Mouse (Mus musculus) layer of hippocampus, adult 9-10 months (tissue): ENCODE data around the gene Chst12.
A peak's percentile ranks its signal among the peaks of the same experiment; 100 is the strongest.
"Not testable (repeated sequence)": the region's sequence is repeated elsewhere in the genome, so short reads cannot be mapped to it uniquely, and the experiment has no call there.

Experiments used
- DNase-seq: peaks from one replicate; pipeline ENCODE4 v3.0.0; 2022; ENCODE audit warnings: low spot score

The Chst12 gene

DNA sequence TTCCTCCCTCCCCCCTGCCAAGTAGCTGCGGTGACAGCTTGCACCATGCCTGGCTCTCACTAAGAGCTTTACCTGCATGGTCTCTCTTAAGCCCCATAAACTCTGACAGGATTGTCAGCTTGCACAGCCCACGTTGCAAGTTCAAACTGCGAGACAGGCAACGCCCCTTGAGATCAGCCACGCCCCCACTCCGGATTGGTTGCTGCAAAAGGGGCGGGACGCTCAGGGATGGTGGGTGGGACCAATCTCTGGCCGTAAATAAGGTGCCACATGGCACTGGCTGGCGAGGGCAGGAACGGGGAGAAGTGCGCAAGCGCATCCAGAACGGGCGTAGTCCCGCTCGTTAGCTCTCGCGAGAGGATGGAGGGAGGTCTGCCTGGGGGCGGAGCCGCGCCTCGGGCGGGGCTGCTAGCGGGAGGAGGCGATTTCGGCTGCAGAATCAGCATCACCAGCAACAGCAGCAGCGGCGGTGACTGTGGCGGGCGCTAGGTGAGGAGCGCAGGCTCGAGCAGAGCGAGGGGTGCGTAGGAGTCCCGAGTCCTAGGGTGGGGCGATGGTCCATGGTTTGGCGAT lies at the start of gene Chst12:
Gene Chst12 (plus strand): TSS at position 343 of the 573 bp plus-strand sequence.
- DNase-seq: peak; percentile 94

DNA sequence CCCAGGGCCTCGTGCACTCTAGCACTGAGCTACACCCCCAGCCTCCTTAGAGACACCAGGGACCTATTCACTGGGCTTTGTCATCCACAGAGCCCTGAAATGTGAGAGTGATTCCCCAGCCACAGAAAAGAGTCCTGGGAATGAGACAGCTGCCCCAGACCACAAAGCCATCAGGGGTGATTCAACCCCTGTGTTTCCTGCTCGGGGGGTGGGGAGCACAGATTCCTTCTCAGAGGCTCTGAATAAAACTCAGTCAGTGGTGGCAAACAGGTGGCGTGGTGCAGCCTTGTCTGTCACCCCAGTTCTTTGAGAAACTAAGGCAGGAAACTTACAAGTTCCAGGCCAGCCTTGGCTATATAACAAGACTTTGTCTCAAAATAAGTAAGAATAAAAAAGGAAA lies 43.9 kb upstream of the Chst12 start:
- DNase-seq: no peak

DNA sequence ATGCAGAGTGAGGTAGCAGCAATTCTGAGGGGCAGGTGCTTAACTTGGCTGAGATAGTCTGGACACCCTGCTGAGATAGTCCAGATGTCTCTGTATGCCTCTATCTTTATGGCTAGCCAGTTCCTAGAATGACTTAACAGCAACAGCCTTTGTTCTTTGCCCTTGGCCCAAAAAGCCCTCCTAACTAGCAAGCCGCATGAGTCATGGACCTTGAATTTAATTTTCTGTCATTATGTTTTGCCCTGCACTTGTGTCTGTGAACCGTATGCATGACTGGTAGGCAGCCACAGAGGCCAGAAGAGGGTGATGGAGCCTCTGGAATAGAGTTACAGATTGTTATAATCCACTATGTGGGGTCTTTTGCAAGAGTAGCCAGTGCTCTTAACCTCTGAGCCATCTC lies 42.2 kb upstream of the Chst12 start:
- not testable (repeated sequence) for DNase-seq

DNA sequence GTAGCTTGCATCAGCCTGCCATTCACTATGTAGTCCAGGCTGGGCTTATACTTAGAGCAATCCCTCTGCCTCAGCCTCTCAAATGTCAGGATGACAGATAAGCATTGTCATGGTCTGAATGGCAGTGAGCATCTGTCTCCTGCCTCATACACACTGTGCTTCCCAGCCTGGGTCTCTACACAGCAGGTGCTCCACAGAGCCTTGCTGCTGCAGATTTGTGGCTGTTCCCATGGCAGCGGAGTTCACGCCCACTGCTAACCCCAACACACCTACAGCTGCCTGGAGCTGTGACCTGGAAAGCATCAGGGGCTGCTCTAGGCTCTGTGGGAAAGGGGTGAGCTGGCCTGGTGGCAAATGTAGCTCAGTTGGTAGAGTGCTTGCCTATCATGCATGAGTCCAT lies 40.4 kb upstream of the Chst12 start:
- DNase-seq: no peak

DNA sequence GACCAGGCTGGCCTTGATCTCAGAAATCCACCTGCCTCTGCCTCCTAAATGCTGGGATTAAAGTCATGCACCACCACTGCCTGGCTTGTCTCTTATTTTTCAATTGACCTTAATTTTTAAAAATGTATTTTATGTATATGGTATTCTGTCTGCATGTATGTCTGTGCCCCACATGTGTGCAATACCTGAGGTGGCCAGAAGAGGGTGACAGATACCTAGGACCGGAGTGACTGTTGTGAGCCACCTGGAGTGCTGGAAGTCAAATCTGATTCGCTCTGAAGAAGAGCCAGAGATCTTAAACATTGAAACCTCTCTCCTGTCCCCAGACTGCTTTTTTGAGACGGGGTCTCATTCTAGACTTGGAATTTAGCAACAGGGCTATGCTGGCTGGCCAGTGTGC lies 33.0 kb upstream of the Chst12 start:
- DNase-seq: no peak

DNA sequence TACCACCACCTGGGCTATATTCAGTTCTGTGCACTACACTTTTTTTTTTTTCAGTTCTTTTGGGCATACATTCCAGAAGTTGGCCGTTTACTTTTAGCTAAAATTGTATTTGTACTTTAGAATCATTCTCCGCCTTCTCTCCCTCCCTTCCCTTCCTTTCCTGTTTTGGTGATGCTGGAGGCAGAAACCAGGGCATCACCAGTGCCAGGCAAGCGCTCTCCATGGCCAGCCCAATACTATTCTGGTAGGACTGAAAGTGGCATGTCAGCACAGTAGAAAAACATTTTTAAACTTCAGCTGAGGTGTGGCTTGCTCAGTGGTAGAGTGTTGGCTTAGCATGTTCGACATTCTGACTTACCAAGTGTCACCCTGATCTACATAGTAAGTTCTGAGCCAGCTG lies 23.9 kb upstream of the Chst12 start:
- DNase-seq: no peak

DNA sequence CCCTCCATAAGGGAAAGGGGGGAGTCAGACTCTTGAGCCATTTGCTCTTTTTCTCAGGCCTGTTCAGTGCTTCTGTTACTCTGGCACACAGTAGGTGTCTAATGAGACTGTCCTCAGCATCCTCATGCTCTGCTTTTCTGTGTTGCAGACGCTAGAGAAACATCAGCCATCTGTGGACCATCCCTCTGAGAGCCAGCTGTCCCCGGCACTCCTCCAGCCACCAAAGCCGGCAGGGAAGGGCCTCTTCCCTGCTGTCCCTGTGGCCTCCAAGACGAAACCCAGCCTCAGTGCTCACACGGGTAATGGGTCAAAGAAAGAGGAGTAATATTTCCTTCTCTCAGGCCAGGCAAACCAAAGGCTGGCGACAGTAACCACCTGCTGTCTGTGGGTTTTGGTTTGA lies 14.2 kb upstream of the Chst12 start:
- no peak for DNase-seq

DNA sequence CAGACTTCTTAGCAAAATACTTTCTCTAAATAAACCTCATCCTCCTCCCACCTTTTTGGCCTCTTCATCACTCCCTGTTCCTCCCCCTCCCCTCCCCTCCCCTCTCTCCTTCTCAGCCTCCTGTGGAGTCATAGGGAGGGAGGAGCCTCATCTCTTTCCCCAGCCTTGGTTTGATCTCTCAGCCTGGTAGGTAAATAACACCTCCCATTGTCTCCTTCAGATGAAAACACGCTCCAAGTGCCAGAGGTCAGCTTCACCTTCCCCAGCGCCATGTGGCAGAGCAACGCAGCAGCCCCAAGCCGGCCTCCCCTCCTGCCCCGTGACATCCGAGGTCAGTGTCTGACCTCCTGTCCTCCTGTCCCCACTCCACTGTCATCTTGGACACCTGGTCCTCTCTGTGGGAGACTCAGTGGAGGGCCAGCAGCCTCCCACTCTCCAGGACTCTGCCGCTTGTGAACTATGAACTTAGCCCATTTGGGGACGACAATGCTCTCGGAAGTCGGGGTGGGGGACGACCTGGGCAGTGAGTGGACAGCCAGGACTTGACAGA lies 12.6 kb upstream of the Chst12 start:
- no peak for DNase-seq

DNA sequence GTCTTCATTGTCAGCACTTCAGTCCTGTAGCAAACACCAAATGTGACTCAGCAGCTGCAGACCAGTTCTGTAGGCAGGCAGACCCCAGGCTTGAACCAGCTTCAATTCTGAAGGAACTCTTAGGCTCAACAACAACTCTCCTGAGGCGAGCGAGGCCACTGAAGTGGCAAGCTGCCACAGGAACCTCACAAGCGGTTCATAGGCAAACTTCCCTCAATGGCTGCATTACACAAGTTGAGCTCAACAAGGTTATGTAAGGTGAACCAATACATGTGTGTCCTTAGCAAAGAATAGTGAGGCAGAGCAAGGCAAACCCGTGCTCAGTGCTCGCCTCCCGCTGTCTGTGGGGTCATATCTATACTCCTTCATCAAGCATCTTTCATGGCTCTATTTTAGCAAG lies 7.2 kb upstream of the Chst12 start:
- no peak for DNase-seq

DNA sequence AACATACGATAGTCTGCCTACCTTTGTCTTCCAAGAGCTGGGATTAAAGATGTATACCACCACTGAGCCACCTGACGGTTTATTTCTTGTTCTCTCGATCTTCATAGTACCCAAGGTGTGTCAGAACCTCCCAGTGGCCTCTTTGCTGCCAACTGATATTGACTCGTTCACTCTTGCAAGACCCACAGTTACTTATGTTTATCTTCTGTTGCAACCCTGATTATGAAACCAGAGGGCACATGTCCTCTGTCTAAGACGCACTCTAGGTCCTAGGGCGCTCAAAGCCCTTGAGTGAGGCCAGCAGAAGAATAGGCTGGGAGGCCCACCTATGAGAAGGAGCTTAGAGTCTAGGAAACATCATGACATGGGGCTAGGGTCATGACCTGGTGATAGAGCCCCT lies 4.6 kb upstream of the Chst12 start:
- no peak for DNase-seq

DNA sequence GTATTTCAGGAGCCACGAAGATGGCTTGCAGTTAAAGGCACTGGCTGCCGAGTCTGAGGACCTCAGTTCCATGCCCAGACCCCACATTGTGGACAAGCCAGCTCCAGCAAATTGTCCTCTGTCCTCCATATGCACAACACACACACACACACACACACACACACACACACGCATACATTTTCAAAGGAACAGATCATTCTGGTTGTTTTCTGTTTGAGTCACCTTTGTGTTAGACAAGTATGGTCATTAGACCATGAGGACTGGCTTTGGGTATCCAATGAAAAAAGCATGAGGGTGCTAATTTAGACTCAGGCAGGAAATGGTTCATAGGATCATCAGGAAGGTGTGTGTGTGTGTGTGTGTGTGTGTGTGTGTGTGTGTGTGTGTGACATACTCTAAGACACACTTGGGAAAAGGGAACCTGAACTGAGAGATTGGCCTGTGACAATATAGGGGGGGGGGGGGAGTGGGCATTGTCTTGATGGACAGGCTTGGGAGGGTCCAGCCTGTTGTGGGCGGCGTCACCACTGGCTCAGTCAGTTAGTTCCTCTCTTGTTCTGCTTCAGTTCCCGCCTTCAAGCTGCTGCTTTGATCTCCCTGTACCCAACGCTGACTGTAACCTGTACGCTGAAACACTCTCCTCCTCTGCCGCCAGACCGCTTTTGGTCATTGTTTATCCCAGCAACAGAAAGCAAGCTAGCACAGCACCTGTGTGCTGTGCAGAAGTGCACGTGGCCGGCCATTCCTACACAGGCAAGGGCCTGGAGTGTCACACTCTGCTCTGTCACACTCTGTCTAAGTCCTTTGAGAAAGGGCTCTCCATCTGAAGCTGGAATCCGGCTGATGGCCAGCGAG lies 3.1 kb upstream of the Chst12 start:
- no peak for DNase-seq

DNA sequence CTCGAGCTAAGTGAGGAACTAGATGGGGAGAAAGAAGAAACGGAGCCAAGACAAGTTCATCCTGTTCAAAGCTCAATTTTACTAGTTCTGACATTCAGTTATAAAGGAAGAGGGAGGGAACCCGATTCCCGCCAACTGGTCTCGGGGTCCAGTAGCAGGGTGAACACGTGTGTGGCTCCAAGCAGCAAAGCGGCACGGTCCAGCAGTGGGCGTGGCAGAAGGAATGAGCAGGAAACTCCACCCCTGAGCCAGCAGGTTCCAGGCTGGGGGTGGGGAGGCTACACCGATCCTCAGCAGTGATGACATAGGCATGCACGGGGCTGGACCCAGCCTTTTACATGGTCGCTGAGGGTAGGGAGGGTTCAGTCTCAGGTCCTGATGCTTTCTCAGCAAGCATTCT lies 2.4 kb upstream of the Chst12 start:
- DNase-seq: not testable (repeated sequence)

DNA sequence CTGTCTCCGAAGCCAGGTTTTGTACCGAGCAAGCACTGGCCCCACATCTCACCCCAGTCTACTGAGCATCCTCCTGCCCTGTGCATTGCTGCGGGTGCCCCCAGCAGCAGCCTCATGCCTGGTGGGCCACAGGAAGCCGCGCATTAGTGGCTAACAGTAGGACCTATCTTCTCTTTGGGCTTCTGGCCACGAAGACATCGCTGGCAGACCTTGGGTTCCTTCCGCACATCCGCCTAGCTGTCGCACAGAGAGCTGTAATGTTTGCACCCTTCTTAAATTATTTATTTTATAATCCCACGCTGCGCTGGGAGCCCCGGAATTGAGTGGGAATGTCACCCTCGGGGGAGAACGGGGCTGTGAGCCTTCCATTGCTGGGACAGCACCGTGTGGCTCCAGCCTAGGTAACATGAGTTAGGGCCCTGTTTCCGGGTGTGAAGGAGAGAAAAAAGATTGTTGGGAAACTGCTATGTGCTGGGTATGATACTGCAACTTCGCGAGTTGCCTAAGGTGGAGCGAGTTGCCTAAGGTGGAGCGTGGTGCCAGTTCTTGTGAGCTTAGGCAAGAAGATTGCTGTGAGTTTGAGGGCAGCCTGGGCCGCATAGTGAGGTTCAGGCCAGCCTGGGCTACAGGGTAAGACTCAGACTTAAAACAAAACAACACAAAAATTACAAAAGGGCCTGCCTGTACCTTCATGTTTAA lies 895 bp downstream of the Chst12 start:
- DNase-seq: no peak

DNA sequence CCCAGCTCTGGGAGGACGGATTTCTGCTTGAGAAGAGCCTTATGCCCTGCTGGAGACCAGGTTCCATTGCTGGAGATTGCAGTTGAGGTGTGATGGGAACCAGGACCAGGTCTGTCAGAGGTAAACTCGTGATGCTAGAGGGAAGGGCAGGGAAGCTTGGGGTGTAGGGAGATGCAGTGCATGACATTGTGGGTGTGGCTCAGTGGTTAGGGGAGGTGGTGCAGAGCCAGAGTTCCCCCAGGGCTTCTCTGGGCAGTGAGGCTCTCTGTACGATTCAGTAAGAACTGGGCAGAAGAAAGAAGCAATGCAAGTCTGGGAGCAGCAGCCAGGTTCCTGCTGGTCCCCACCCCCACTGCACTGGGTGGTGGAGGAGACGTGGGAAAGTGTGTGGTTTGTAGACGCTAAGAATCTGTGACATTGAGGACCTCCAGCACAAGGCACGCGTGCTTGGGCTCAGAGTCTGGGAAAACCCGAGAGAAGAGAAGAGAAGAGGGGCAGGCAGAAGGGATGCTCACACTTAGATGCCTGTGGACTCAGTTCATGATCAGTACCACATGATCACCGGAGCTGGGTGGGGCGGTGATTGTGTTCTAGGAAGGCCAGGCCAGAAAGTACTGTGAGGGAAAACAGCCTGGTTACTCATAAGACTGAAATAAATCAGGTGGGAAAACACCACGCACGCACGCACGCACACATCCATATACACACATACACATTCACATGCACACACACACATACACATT lies 2.3 kb downstream of the Chst12 start:
- no peak for DNase-seq

DNA sequence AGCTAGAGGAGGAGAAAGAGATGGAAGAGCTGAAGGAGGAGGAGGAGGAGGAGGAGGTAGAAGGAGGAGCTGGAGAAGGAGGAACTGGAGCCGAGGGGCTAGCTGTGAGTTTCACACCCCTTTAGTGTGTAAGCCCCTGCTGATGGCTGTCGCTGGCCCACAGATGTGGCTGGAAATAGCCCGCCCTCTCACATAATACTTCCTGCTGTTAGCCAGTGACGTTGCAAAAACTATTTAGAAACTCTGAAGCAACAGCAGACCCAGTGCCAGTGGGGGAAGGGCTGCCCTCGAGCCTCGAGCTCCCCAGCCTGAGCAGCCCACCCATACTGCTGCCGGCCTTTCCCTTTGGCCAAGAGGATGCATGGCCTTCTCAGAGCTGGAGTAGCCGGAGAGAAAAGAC lies 3.3 kb downstream of the Chst12 start:
- DNase-seq: no peak

DNA sequence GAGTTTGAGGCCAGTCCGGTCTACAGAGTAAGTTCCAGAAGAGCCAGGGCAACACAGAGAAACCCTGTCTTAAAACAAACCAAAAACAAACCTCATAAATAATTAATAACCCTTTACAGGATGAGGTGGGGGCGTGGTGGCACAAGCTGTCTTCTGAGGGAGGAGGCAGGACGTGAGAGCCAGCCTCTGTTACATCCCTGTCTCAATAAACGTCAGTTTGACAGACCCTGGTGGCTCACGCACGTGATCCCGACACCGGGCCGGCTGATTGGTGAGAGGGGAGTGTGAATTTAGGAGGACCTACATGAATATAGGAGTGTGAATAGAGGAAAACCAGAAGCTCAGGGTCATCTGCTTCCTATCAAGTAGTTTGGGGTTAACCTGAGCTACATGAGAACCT lies 3.9 kb downstream of the Chst12 start:
- DNase-seq: no peak

DNA sequence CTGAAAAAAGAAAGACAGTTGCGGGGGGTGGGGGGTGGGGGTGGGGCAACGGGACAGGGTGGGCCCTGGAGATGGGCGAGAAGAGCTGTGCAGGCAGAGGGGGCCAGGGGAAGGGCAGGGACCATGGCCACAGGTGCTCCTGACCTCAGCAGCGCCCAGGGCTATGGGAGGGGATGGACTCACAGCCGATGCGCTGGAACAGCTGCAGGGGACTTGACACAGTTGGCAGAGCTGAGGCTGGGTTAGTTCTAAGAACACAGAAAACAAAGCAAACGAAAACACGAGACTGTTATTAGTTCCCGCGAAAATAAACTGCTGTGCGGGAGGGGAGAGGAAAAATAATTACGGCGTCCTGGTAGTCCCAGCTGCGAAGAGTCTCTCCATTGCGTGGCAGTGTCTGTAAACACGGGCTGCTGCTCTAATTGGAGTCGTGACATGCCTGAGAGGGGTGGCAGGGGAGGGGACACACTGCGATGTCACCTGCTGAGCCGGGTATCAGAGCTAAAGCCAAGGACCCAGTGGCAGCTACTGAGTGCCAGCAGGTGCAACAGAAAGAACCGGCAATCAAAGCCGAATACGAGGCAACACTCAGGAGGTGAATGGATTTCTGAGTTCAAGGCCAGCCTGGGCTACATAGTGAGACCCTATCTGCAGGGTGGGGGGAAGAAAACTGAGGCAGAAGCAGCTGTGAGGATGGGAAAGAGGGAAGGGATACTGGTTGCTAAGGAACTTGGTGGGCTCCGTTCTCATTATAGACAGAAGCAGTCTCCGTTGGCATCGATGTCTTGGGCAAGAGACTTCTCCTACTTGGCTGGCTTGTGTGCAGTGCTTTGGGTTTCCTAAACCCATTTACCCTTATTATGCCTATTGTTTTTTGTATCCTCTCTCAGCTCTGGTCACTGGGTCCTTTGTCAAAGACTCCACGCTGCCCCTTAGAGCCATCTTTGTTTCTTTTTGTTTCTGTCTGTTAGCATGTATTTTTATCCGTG lies 5.0 kb downstream of the Chst12 start:
- no peak for DNase-seq

DNA sequence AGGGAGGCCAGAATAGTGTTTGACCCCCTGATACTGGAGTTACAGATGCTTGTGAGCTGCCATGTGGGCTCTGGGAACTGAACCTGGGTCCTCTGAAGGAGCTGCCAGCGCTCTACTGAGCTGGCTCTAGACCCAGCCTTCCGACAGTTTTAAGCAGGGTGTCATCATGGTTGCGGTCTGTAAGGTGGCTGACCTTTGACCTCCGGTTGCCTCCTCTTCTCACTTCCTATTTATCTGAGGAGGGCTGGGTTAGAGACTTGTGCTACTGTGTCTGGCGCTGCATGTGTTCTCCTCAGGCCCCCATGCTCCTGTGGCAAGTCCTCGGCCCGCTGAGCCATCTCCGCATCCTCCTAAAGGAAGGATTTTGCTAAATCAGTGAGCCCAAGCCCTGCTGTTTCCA lies 8.6 kb downstream of the Chst12 start:
- DNase-seq: no peak

DNA sequence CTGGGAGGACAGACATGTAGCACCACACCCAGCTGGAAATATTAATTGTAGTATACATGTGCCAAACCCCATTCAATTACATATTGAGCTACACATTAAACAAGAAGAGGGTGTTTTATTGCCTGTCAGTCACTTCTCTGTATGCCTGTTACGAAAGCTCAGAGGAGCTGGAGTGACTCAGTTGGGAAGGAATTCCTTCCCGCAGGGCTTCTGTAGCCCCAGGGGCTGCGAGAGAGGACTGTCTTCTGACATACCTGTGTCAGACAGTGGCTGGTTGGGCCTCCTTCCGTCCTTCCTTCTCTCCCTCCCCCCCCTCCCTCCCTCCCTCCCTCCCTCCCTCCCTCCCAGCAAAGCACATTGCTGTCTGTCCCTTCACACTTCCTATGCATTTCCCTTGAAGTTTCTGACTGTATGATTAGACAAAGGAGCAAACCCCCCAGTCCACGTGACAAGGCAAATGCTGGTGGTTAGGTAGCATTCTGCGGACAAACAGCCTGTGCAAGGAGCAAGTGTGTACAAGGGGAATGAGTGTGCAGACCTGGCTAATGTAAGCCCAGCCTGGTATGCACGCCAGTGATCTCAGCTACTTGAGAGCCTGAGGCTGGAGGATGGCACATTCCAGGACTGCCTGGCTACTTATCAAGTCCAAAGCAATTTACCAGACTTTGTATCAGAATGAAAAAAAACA lies 9.6 kb downstream of the Chst12 start:
- DNase-seq: no peak

DNA sequence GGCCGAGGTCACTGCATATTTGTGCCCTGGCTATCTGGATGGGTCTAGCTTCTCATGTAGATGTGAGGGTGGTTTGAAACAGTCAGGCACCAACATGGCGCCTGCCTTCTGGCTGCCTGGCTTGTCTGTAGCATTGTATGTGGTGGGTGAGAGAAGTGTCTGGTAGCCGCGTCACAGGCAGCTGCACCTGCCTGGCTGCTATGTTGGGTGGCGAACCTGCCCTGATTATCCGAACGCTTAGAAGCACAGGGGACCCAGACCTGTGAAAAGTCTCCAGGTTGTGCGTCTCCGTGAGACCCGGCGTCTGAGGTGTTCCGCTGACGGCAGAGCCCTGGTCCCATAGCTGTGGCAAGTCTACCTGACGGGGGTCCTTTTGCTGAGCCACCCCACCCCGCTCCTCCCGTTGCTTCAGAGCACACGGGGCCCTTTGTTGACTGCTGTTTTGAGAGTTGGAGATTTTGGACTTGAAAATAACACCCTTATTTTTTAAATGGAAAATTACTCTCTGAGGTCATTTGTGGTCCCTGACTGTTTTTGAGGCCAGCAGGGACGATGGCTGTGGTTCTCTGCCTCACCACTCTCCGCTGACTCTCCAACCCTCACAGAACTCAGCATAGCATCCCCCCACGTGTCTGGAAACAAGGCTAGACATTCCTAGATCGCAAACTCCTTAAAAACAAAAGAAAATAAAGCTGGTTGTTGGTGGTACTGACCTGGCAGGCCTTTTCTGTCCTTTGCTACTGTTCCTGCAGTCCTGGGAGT lies 12.0 kb downstream of the Chst12 start:
- no peak for DNase-seq
